Mouse (Mus musculus) ES-Bruce4 (cell line): ENCODE data around the gene Pdzd7. TPM values are rescaled to one million over a fixed set of nuclear protein-coding genes. Genes with fewer than 3 reads are reported as not detected.

Experiments
- H3K27ac ChIP-seq: 2 replicates; pipeline ENCODE4 v1.5.1; 2012; ENCODE audit warnings: low read length, inconsistent platforms; ENCODE audit not compliant: insufficient read depth
- H3K27me3 ChIP-seq: 2 replicates; pipeline ENCODE4 v1.6.1; 2012; ENCODE audit warnings: mild to moderate bottlenecking, low read length, inconsistent platforms; ENCODE audit not compliant: control insufficient read depth, poor library complexity, insufficient read depth, severe bottlenecking
- H3K36me3 ChIP-seq: 2 replicates; pipeline ENCODE4 v1.6.1; 2012; ENCODE audit warnings: inconsistent platforms, mild to moderate bottlenecking, low read length, moderate library complexity; ENCODE audit not compliant: control insufficient read depth, poor library complexity, insufficient read depth, severe bottlenecking
- H3K4me1 ChIP-seq: one replicate; pipeline ENCODE4 v1.8.1; 2011; ENCODE audit warnings: low read length; ENCODE audit not compliant: control insufficient read depth, insufficient read depth
- H3K4me3 ChIP-seq: 2 replicates; pipeline ENCODE4 v1.5.1; 2011; ENCODE audit warnings: low read depth, mild to moderate bottlenecking, low read length
- H3K9ac ChIP-seq: 2 replicates; pipeline ENCODE4 v1.6.1; 2012; ENCODE audit warnings: low read depth, mild to moderate bottlenecking, inconsistent platforms; ENCODE audit not compliant: poor library complexity, severe bottlenecking
- H3K9me3 ChIP-seq: replicated peaks from 2 replicates; pipeline ENCODE4 v1.6.1; 2012; ENCODE audit warnings: mild to moderate bottlenecking, low read length, inconsistent platforms; ENCODE audit not compliant: control insufficient read depth, poor library complexity, insufficient read depth, severe bottlenecking
- CTCF ChIP-seq: IDR thresholded peaks from one replicate; pipeline ENCODE4 v1.8.1; 2011; ENCODE audit warnings: low read depth, low read length
- EP300 ChIP-seq: IDR thresholded peaks from 2 replicates; pipeline ENCODE4 v1.6.1; 2011; ENCODE audit warnings: low read depth, low read length; ENCODE audit not compliant: insufficient read depth
- POLR2A ChIP-seq: IDR thresholded peaks from one replicate; pipeline ENCODE4 v1.8.1; 2011; ENCODE audit warnings: low read length; ENCODE audit not compliant: insufficient read depth
- polyA plus RNA-seq: library from polyadenylated mRNA; stranded (reverse); fragments of >200 nt; gene quantifications from 2 replicates; pipeline ENCODE4 v1.2.4, GENCODE M21; 2011; ENCODE audit warnings: low read depth; ENCODE audit not compliant: missing spikeins, insufficient read depth, insufficient read length

Gene Pdzd7
- polyA plus RNA-seq, 1 experiment, result 1.3 TPM

- H3K9ac ChIP-seq, result peak overlapping the region; percentile 81
- no peak overlapping the region; the same call in 1 of the 2 replicates for H3K27ac ChIP-seq
- H3K36me3 ChIP-seq, result no peaks in the 10 kb centered on the region
- no peaks in the 10 kb centered on the region for H3K9me3 ChIP-seq
- H3K4me1 ChIP-seq, result no peaks in the 10 kb centered on the region
- H3K4me3 ChIP-seq, result peak overlapping the region; percentile 66
- H3K27me3 ChIP-seq, result peaks cover 3% of the 10 kb centered on the region; the same call in 1 of the 2 replicates
- TF ChIP-seq POLR2A, result no peak
Measured at GRCm38 (mm10) chr19:45075323-45076035, 30.0 kb upstream of the Pdzd7 start.

- no peaks in the 10 kb centered on the region for H3K36me3 ChIP-seq
- H3K9me3 ChIP-seq, result no peaks in the 10 kb centered on the region
- no peak for TF ChIP-seq CTCF
- TF ChIP-seq POLR2A, result peak; percentile 58
- H3K9ac ChIP-seq, result peak within 1 kb of the TSS; percentile 81
- no peaks in the 10 kb centered on the region for H3K4me1 ChIP-seq
- peak within 1 kb of the TSS; percentile 13; the same call in 1 of the 2 replicates for H3K27ac ChIP-seq
- H3K27me3 ChIP-seq, result no peaks in the 10 kb centered on the region; the same call in 1 of the 2 replicates
- peak within 1 kb of the TSS; percentile 88 for H3K4me3 ChIP-seq
Measured at GRCm38 (mm10) chr19:45074580-45075322, 29.2 kb upstream of the Pdzd7 start, which contains the start of gene Kazald1. Gene Kazald1, plus strand, starts transcription at chr19:45075241.

- TF ChIP-seq CTCF (peak; percentile 91), POLR2A (no peak)
- no peaks in the 10 kb centered on the region for H3K36me3 ChIP-seq
- H3K9ac ChIP-seq, result peak overlapping the region; percentile 81
- H3K4me3 ChIP-seq, result peak overlapping the region; percentile 88
- H3K9me3 ChIP-seq, result no peaks in the 10 kb centered on the region
- no peaks in the 10 kb centered on the region; the same call in 1 of the 2 replicates for H3K27me3 ChIP-seq
- H3K4me1 ChIP-seq, result no peaks in the 10 kb centered on the region
- H3K27ac ChIP-seq, result no peak overlapping the region
Measured at GRCm38 (mm10) chr19:45073871-45074542, 28.5 kb upstream of the Pdzd7 start.

GRCm38 (mm10) chr19:45067758-45068510 lies 22.4 kb upstream of the Pdzd7 start:
- Histone ChIP-seq H3K36me3 (no peaks in the 10 kb centered on the region), H3K4me3 (no peak overlapping the region), H3K4me1 (peaks cover 1% of the 10 kb centered on the region), H3K9me3 (no peaks in the 10 kb centered on the region), H3K27me3 (no peaks in the 10 kb centered on the region), H3K27ac (no peak overlapping the region), H3K9ac (peak overlapping the region; percentile 20; the same call in 1 of the 2 replicates)
- TF ChIP-seq POLR2A (no peak), CTCF (no peak), EP300 (no peak)

- Histone ChIP-seq H3K27me3 (no peaks in the 10 kb centered on the region), H3K4me1 (peaks cover 1% of the 10 kb centered on the region), H3K27ac (no peak overlapping the region), H3K9ac (peak overlapping the region; percentile 20), H3K9me3 (no peaks in the 10 kb centered on the region), H3K36me3 (no peaks in the 10 kb centered on the region), H3K4me3 (0 out of 2 replicates have a peak overlapping the region, but pooled peaks have one; percentile 9)
- TF ChIP-seq CTCF (no peak), EP300 (no peak), POLR2A (no peak)
Measured at GRCm38 (mm10) chr19:45067170-45067569, 21.7 kb upstream of the Pdzd7 start.
